Mouse (Mus musculus) neutrophil, adult 83 days (primary cell): Measurements from ENCODE around the gene Apbb1ip. TPM values are rescaled to one million over a fixed set of nuclear protein-coding genes. Genes with fewer than 3 reads are reported as not detected.

Source experiments
- total RNA-seq, 2 experiments: library from RNA; stranded (reverse); gene quantifications; one replicate each; pipeline ENCODE4 v1.2.4; 2023

Gene Apbb1ip
- 100 to 1,000 TPM; 223 to 257 TPM for total RNA-seq

DNA sequence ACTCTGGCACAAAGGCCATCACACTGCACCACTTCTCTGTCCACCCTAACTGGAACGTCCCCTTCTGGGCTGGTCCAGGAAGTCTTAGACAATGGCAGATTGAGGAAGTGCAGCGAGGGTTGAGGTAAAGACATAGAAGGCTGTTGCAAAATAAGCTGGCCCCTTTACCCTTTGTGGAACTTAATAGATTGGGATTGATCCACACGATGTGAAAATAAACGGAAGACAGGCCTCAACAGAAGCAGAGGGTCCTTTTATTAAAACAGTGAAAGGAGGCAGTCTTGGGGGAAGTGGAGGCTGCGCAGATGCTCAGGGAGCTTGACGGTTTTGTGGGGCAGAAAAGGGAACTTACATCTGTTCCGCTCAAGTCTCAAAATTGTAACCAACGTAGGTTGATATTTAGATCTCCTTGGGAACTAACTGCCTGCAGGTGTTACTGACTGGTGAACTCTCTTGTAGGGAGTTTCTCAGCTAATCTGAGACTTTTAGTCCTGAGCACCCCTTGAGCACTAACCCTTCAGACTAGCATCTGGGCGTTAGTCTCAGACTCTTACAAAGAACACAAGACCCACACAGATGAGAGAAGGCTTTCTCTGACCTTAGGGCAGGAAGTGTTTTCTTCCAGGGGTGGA lies at the start of gene Apbb1ip:
Gene Apbb1ip, plus strand, starts transcription at position 546 of the 632 bp plus-strand sequence.

DNA sequence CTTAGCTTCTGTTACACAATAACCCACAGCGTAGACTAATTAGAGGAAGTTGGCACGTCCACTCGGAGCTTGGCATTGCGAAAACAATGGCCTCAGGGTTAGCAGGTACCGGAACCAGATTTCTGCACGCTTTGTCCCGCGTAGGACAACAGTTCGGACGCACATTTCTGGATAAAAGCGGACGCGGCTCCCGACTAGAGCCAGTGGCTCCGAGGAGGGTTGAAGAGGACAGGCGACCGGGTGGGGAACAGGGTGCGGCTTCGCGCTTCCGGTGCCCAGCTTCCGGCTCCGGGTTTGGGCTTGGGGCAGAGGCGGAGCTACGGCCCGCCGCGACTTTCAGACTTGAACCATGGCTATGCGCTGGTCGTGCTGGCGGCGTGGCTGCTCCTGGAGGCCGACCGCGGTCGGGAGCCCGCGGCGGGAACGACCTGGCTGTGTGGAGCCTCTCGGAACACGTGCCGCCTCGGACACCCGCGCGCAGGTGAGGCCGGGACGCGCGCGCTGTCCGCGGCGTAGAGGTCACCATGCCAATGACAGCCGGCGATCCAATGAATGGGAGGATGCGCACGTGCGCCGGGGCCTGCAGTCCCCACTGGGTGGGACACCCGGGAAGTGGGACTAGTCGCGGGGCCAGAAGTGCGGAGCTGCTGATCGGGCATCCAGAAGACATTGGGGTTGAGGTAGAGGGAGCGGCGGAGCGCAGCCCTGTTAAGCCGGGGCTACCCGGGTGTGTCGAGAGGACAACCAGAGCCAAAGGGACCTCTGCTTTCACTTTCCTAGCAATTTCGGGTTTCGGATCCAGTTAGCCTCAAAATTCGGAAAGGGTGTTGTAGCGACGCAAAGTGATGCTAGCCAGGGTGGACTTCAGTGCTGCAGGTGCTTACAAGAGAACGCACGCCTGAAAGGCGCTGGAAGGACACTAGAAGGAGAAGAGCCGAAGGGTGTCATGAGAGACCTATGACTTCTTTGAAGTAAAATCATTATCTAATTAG lies 121.7 kb downstream of the Apbb1ip start, which contains the start of gene Pdss1:
Gene Pdss1, plus strand, starts transcription at position 241 of the 992 bp plus-strand sequence.

Other genes with a start within 250 kb of the Apbb1ip start
- gene Gad2, start 151.9 kb upstream of the Apbb1ip start, total RNA-seq, result not detected
- gene Pdss1, start 121.4 kb downstream of the Apbb1ip start, total RNA-seq, result 10 to 100 TPM in 1 of 2 experiments, 1 to 10 TPM in 1; 9.6 to 10.7 TPM